Mouse (Mus musculus) neural tube, embryonic 13.5 days (tissue): ENCODE results near the gene Mbd6. TPM values are rescaled to one million over a fixed set of nuclear protein-coding genes. Genes with fewer than 3 reads are reported as not detected.

Source experiments
- ATAC-seq: fragments of 200-750 bp; cut with Nextera tagmentation; 2 replicates; pipeline ENCODE4 v1.8.0; 2017; ENCODE audit warnings: low read depth, mild to moderate bottlenecking, moderate TSS enrichment, moderate library complexity
- H3K27ac ChIP-seq: fragments of 300-500 bp; sonication (generic); replicated peaks from 2 replicates; pipeline ENCODE4 v1.5.1; 2015; ENCODE audit warnings: moderate library complexity, mild to moderate bottlenecking, inconsistent platforms
- H3K27me3 ChIP-seq: fragments of 300-500 bp; sonication (generic); 2 replicates; pipeline ENCODE4 v1.6.1; 2015; ENCODE audit warnings: mild to moderate bottlenecking, inconsistent platforms
- H3K36me3 ChIP-seq: fragments of 300-500 bp; sonication (generic); 2 replicates; pipeline ENCODE4 v1.6.1; 2015; ENCODE audit warnings: mild to moderate bottlenecking, inconsistent platforms
- H3K4me1 ChIP-seq: fragments of 300-500 bp; sonication (generic); replicated peaks from 2 replicates; pipeline ENCODE4 v1.6.1; 2015; ENCODE audit warnings: inconsistent platforms
- H3K4me2 ChIP-seq: fragments of 300-500 bp; sonication (generic); 2 replicates; pipeline ENCODE4 v1.6.1; 2015; ENCODE audit warnings: inconsistent platforms, mild to moderate bottlenecking, moderate library complexity
- H3K4me3 ChIP-seq: fragments of 300-500 bp; sonication (generic); 2 replicates; pipeline ENCODE4 v1.5.1; 2015; ENCODE audit warnings: mild to moderate bottlenecking, inconsistent platforms
- H3K9ac ChIP-seq: fragments of 300-500 bp; sonication (generic); 2 replicates; pipeline ENCODE4 v1.6.1; 2015; ENCODE audit warnings: moderate library complexity, mild to moderate bottlenecking, inconsistent platforms
- H3K9me3 ChIP-seq: fragments of 300-500 bp; sonication (generic); 2 replicates; pipeline ENCODE4 v1.6.1; 2016; ENCODE audit warnings: inconsistent platforms
- WGBS: fragments of 180-500 bp; shearing (Covaris S2); methylation state at CpG from one replicate; pipeline ENCODE4 v1.1.7; 2015; 5-methylcytosine and 5-hydroxymethylcytosine counted together
- polyA plus RNA-seq: library from polyadenylated mRNA; unstranded; fragments of >200 nt; fragmentation: Nextera tagmentation; extraction: Ambion mirVana; gene quantifications from 2 replicates; pipeline ENCODE4 v1.2.1, GENCODE M21; 2015

Mbd6 gene
- polyA plus RNA-seq, 1 experiment from 2014 or later: 14.5 TPM

- 78% methylated on average over 5 of the region's 5 CpGs for WGBS
- H3K9me3 ChIP-seq: no peaks in the 10 kb centered on the region
Observed at GRCm38 (mm10) chr10:127250810-127251209, 38.0 kb downstream of the Mbd6 start.

GRCm38 (mm10) chr10:127238241-127238824 lies 50.5 kb downstream of the Mbd6 start:
- peaks cover 91% of the 10 kb centered on the region for H3K36me3 ChIP-seq
- ATAC-seq: no peak
- H3K9ac ChIP-seq: no peak overlapping the region
- H3K4me1 ChIP-seq: no peaks in the 10 kb centered on the region
- no peak overlapping the region for H3K4me2 ChIP-seq
- H3K4me3 ChIP-seq: no peak overlapping the region
- WGBS: 69% methylated on average over 18 of the region's 18 CpGs
- no peaks in the 10 kb centered on the region for H3K27me3 ChIP-seq
- no peak overlapping the region for H3K27ac ChIP-seq
- no peaks in the 10 kb centered on the region for H3K9me3 ChIP-seq

More at GRCm38 (mm10) chr10:127250810-127251209, 38.0 kb downstream of the Mbd6 start:
- Histone ChIP-seq H3K4me3 (no peak overlapping the region), H3K9ac (no peak overlapping the region), H3K27me3 (no peaks in the 10 kb centered on the region), H3K4me1 (peaks cover 1% of the 10 kb centered on the region; the same call in 1 of the 2 replicates), H3K4me2 (no peak overlapping the region), H3K36me3 (peaks cover 30% of the 10 kb centered on the region), H3K27ac (no peak overlapping the region)
- no peak for ATAC-seq

- ATAC-seq: no peak
- H3K27me3 ChIP-seq: no peaks in the 10 kb centered on the region
- no peak overlapping the region for H3K9ac ChIP-seq
- H3K27ac ChIP-seq: no peak overlapping the region
- WGBS: 42% methylated on average over 9 of the region's 9 CpGs
- H3K4me1 ChIP-seq: no peaks in the 10 kb centered on the region
- no peak overlapping the region for H3K4me3 ChIP-seq
- no peak overlapping the region for H3K4me2 ChIP-seq
- H3K36me3 ChIP-seq: peaks cover 89% of the 10 kb centered on the region
- H3K9me3 ChIP-seq: no peaks in the 10 kb centered on the region
Observed at GRCm38 (mm10) chr10:127236541-127236940, 52.3 kb downstream of the Mbd6 start.

GRCm38 (mm10) chr10:127233141-127233540 lies 55.7 kb downstream of the Mbd6 start:
- Histone ChIP-seq H3K4me1 (no peaks in the 10 kb centered on the region), H3K4me3 (no peak overlapping the region), H3K9me3 (no peaks in the 10 kb centered on the region), H3K4me2 (no peak overlapping the region), H3K27ac (no peak overlapping the region), H3K36me3 (peaks cover 89% of the 10 kb centered on the region), H3K27me3 (peaks cover 3% of the 10 kb centered on the region; the same call in 1 of the 2 replicates), H3K9ac (no peak overlapping the region)
- no peak for ATAC-seq
- WGBS: 87% methylated on average over 9 of the region's 9 CpGs

Other genes starting within 250 kb of the Mbd6 start
- gene Mettl1, start 247.6 kb downstream of the Mbd6 start, polyA plus RNA-seq: 22.5 and 25.7 TPM in 2 replicates
- gene Eef1akmt3, start 247.5 kb downstream of the Mbd6 start, polyA plus RNA-seq: 0.20 and 0.25 TPM in 2 replicates
- gene Cyp27b1, start 240.8 kb downstream of the Mbd6 start, polyA plus RNA-seq: 0.12 and 0.28 TPM in 2 replicates
- gene March9, start 228.8 kb downstream of the Mbd6 start, polyA plus RNA-seq: 5.4 and 6.3 TPM in 2 replicates
- gene Cdk4, start 225.5 kb downstream of the Mbd6 start, polyA plus RNA-seq: 1,139 and 1,291 TPM in 2 replicates
- gene Tspan31, start 218.8 kb downstream of the Mbd6 start, polyA plus RNA-seq: 125 and 136 TPM in 2 replicates
- 1.9 and 2.3 TPM in 2 replicates for gene Agap2, start 213.7 kb downstream of the Mbd6 start, polyA plus RNA-seq
- gene Os9, start 167.9 kb downstream of the Mbd6 start, polyA plus RNA-seq: 146 and 151 TPM in 2 replicates
- gene B4galnt1, start 123.8 kb downstream of the Mbd6 start, polyA plus RNA-seq: 45.0 and 45.1 TPM in 2 replicates
- 0.83 and 0.93 TPM in 2 replicates for gene Slc26a10, start 108.4 kb downstream of the Mbd6 start, polyA plus RNA-seq
- 38.1 and 42.0 TPM in 2 replicates for gene Arhgef25, start 98.9 kb downstream of the Mbd6 start, polyA plus RNA-seq
- gene Dtx3, start 93.3 kb downstream of the Mbd6 start, polyA plus RNA-seq: 188 and 221 TPM in 2 replicates
- 20.2 and 20.7 TPM in 2 replicates for gene Pip4k2c, start 77.4 kb downstream of the Mbd6 start, polyA plus RNA-seq
- 102 and 104 TPM in 2 replicates for gene Kif5a, start 25.7 kb downstream of the Mbd6 start, polyA plus RNA-seq
- gene Dctn2, start 22.6 kb downstream of the Mbd6 start, polyA plus RNA-seq: 285 and 322 TPM in 2 replicates
- gene Mars, start 22.8 kb upstream of the Mbd6 start, polyA plus RNA-seq: 103 and 110 TPM in 2 replicates
- gene Arhgap9, start 32.9 kb upstream of the Mbd6 start, polyA plus RNA-seq: 1.0 and 1.4 TPM in 2 replicates
- 2.2 and 2.9 TPM in 2 replicates for gene Gli1, start 53.0 kb upstream of the Mbd6 start, polyA plus RNA-seq
- gene Inhbe, start 65.4 kb upstream of the Mbd6 start, polyA plus RNA-seq: not detected in 2 replicates
- not detected in 2 replicates for gene Inhbc, start 81.4 kb upstream of the Mbd6 start, polyA plus RNA-seq
- gene R3hdm2, start 91.3 kb upstream of the Mbd6 start, polyA plus RNA-seq: 30.6 and 33.3 TPM in 2 replicates
- 2.4 and 3.2 TPM in 2 replicates for gene Stac3, start 212.7 kb upstream of the Mbd6 start, polyA plus RNA-seq
- gene Ndufa4l2, start 225.9 kb upstream of the Mbd6 start, polyA plus RNA-seq: 10.1 and 10.6 TPM in 2 replicates
- 52.4 and 53.0 TPM in 2 replicates for gene Shmt2, start 233.4 kb upstream of the Mbd6 start, polyA plus RNA-seq
- 128 and 133 TPM in 2 replicates for gene Nxph4, start 245.5 kb upstream of the Mbd6 start, polyA plus RNA-seq